Mouse (Mus musculus) liver, postnatal 0 days (tissue): ENCODE measurements at regions not wholly inside any gene's neighbourhood (a gene's known extent, or its start where the extent isn't known, plus 50 kb on each side); places are given as distances from the start of the nearest gene placed in this dataset.

Experiments
- ATAC-seq: fragments of 200-750 bp; cut with Nextera tagmentation; 2 replicates; pipeline ENCODE4 v1.8.0; 2017; ENCODE audit warnings: mild to moderate bottlenecking, moderate library complexity
- DNase-seq: peaks from one replicate; pipeline ENCODE4 v3.0.0-alpha.2; 2016
- H3K27ac ChIP-seq: fragments of 300-500 bp; sonication (generic); 2 replicates; pipeline ENCODE4 v1.5.1; 2014; ENCODE audit warnings: antibody characterized with exemption, moderate library complexity, mild to moderate bottlenecking, low read depth
- H3K27me3 ChIP-seq: fragments of 300-500 bp; sonication (generic); 2 replicates; pipeline ENCODE4 v1.6.1; 2014; ENCODE audit warnings: low read length, control low read depth, mixed read lengths; ENCODE audit not compliant: insufficient read depth
- H3K36me3 ChIP-seq: fragments of 300-500 bp; sonication (generic); replicated peaks from 2 replicates; pipeline ENCODE4 v1.6.1; 2014; ENCODE audit warnings: mild to moderate bottlenecking, control low read depth, low read length, moderate library complexity, mixed read lengths; ENCODE audit not compliant: insufficient read depth
- H3K4me1 ChIP-seq: fragments of 300-500 bp; sonication (generic); 2 replicates; pipeline ENCODE4 v1.6.1; 2014; ENCODE audit warnings: antibody characterized with exemption, mild to moderate bottlenecking, control low read depth; ENCODE audit not compliant: insufficient read depth
- H3K4me2 ChIP-seq: fragments of 300-500 bp; sonication (generic); 2 replicates; pipeline ENCODE4 v1.6.1; 2014; ENCODE audit warnings: low read depth, mild to moderate bottlenecking, low read length, moderate library complexity, mixed read lengths
- H3K4me3 ChIP-seq: fragments of 300-500 bp; sonication (generic); 2 replicates; pipeline ENCODE4 v1.5.1; 2014; ENCODE audit warnings: low read depth, low read length
- H3K9ac ChIP-seq: fragments of 300-500 bp; sonication (generic); replicated peaks from 2 replicates; pipeline ENCODE4 v1.6.1; 2014; ENCODE audit warnings: mild to moderate bottlenecking, moderate library complexity
- H3K9me3 ChIP-seq: fragments of 300-500 bp; sonication (generic); 2 replicates; pipeline ENCODE4 v1.6.1; 2016; ENCODE audit warnings: mild to moderate bottlenecking, control low read depth, low read length, mixed read lengths
- CTCF ChIP-seq: sonication (generic); IDR thresholded peaks from 2 replicates; pipeline ENCODE4 v1.5.1; 2016; ENCODE audit warnings: antibody characterized with exemption, low read depth
- EP300 ChIP-seq: IDR thresholded peaks from 2 replicates; pipeline ENCODE4 v1.6.1; 2016; ENCODE audit warnings: antibody characterized with exemption, low read depth, mild to moderate bottlenecking
- WGBS: fragments of 180-500 bp; shearing (Covaris S2); extraction: QIAGEN DNeasy Blood & Tissue Kit; methylation state at CpG from one replicate; pipeline ENCODE4 v1.1.7; 2014; ENCODE audit not compliant: insufficient replicate concordance; 5-methylcytosine and 5-hydroxymethylcytosine counted together

GRCm38 (mm10) chr3:35099876-35100420 lies 449.7 kb downstream of the Sox2 start:
- Histone ChIP-seq H3K4me1 (no peaks in the 10 kb centered on the region), H3K4me3 (no peak overlapping the region), H3K9ac (no peak overlapping the region), H3K36me3 (no peaks in the 10 kb centered on the region), H3K4me2 (no peak overlapping the region), H3K9me3 (no peaks in the 10 kb centered on the region), H3K27me3 (no peaks in the 10 kb centered on the region), H3K27ac (no peak overlapping the region)
- no peak for TF ChIP-seq EP300
- TF ChIP-seq CTCF: no peak
- DNase-seq: no peak
- no peak for ATAC-seq
- 82% methylated on average over 10 of the region's 10 CpGs for WGBS

DNA sequence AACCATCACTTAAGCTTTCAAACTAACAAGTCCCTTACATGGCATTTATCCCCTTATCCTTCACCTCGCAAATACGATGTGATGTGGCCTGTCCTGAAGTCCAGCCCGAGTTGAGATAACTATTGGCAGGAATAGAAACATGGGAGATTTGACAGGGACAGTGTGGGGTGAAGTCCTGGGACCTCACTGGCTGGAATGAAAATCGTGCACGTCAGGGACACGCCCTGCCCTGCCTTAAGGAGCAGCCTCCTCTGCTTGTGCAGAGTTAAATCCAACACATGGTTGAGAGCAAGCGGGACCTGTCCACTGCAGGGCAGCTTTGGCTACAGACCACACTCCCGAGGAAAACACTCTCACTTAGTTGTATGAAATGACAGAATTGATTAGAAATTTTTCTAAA lies 451.1 kb downstream of the Sox2 start:
- no peak for DNase-seq
- ATAC-seq: no peak
- no peak overlapping the region for H3K9ac ChIP-seq
- no peaks in the 10 kb centered on the region for H3K4me1 ChIP-seq
- no peak overlapping the region for H3K4me3 ChIP-seq
- no peaks in the 10 kb centered on the region for H3K36me3 ChIP-seq
- no peaks in the 10 kb centered on the region for H3K9me3 ChIP-seq
- TF ChIP-seq EP300: no peak
- TF ChIP-seq CTCF: no peak
- H3K4me2 ChIP-seq: no peak overlapping the region
- H3K27me3 ChIP-seq: no peaks in the 10 kb centered on the region
- H3K27ac ChIP-seq: no peak overlapping the region
- 72% methylated on average over 8 of the region's 8 CpGs for WGBS

DNA sequence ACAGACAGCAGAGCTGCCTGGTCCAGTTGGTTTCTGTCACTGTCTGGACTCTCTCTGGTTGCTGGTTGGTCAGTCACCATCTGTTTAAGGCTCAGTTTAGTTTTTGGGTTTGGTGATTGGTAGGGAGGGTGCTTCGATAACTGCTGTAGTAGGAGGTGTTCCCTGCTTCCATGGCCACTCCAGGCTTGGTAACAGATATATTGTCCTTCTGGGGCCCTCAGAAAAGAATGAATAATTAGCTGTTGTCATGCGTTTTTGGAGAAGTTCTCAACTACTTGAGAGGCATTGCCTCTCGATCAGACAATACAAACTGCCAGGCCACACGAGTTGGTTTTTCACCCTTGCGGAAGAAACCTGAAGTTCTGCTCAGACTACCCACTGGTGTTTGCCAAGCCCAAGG lies 451.7 kb downstream of the Sox2 start:
- ATAC-seq (no peak), DNase-seq (no peak)
- no peak overlapping the region for H3K27ac ChIP-seq
- 73% methylated on average over 5 of the region's 5 CpGs for WGBS
- no peak overlapping the region for H3K4me3 ChIP-seq
- H3K36me3 ChIP-seq: no peaks in the 10 kb centered on the region
- H3K27me3 ChIP-seq: no peaks in the 10 kb centered on the region
- no peak overlapping the region for H3K9ac ChIP-seq
- no peak overlapping the region for H3K4me2 ChIP-seq
- no peaks in the 10 kb centered on the region for H3K9me3 ChIP-seq
- no peaks in the 10 kb centered on the region for H3K4me1 ChIP-seq
- TF ChIP-seq EP300 (no peak), CTCF (no peak)

GRCm38 (mm10) chr3:35102715-35103591 lies 452.7 kb downstream of the Sox2 start:
- 54% methylated on average over 13 of the region's 13 CpGs for WGBS
- no peaks in the 10 kb centered on the region for H3K4me1 ChIP-seq
- no peaks in the 10 kb centered on the region for H3K36me3 ChIP-seq
- TF ChIP-seq EP300: no peak
- peak; percentile 77 for TF ChIP-seq CTCF
- no peaks in the 10 kb centered on the region for H3K9me3 ChIP-seq
- H3K27me3 ChIP-seq: no peaks in the 10 kb centered on the region
- H3K4me2 ChIP-seq: no peak overlapping the region
- DNase-seq (peak; percentile 46), ATAC-seq (no peak)
- no peak overlapping the region for H3K27ac ChIP-seq
- no peak overlapping the region for H3K9ac ChIP-seq
- no peak overlapping the region for H3K4me3 ChIP-seq

DNA sequence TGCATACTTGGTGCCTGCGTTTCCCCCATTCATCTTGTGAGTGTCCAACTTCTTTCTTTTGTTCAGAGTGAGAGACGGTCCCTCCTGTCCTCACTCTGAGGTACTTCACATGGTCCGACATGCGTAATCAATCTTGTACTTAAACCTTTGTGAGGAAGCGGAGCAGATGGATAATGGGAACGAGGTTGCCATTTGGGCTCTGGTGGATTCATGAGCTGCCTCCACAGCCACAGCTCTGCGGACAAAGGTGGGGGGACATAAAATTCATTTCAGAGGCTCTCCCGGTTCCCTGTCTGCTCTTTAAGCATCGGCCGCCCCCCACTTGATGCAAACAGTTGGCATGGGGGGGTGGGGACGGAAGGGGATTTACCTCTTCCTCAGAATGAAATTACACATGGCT lies 454.7 kb downstream of the Sox2 start:
- WGBS: 80% methylated on average over 11 of the region's 11 CpGs
- Histone ChIP-seq H3K4me2 (no peak overlapping the region), H3K27ac (no peak overlapping the region), H3K4me1 (no peaks in the 10 kb centered on the region), H3K36me3 (no peaks in the 10 kb centered on the region), H3K4me3 (no peak overlapping the region), H3K27me3 (no peaks in the 10 kb centered on the region), H3K9ac (no peak overlapping the region), H3K9me3 (no peaks in the 10 kb centered on the region)
- DNase-seq: no peak
- TF ChIP-seq EP300: no peak
- TF ChIP-seq CTCF: no peak
- ATAC-seq: no peak

DNA sequence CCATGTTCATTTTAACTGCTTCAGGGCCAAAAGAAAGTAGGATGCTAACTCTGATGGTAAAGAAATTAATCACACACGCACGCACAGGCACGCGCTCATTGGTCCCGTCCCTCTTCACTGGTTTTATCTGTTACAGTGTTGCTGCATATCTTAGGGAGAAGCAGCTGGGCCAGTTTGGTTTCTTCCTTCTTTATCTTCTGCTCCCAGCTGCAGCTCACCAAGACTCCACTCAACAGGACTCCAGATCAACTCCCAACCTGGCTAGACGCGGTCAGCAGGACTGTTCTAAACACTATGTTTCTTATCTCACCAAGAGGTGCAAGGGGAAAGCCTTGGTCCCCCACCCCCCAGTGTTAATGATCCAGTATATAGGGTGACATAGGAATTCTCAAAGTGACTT lies 455.9 kb downstream of the Sox2 start:
- H3K27me3 ChIP-seq: no peaks in the 10 kb centered on the region
- no peak for ATAC-seq
- H3K4me2 ChIP-seq: no peak overlapping the region
- no peak overlapping the region for H3K9ac ChIP-seq
- H3K4me3 ChIP-seq: no peak overlapping the region
- WGBS: 65% methylated on average over 7 of the region's 7 CpGs
- no peaks in the 10 kb centered on the region for H3K36me3 ChIP-seq
- TF ChIP-seq CTCF: no peak
- no peak for TF ChIP-seq EP300
- H3K4me1 ChIP-seq: no peaks in the 10 kb centered on the region
- DNase-seq: no peak
- no peaks in the 10 kb centered on the region for H3K9me3 ChIP-seq
- H3K27ac ChIP-seq: no peak overlapping the region
